Mouse (Mus musculus): ENCODE results near the gene Slc6a13. TPM values are rescaled to one million over a fixed set of nuclear protein-coding genes. Genes with fewer than 3 reads are reported as not detected.

Slc6a13 gene
- polyA plus RNA-seq, 1 experiment from 2014 or later: 0.92 TPM

- no peak for TF ChIP-seq CTCF (IDR thresholded peaks at IDR 0.05; ENCODE audit: low read depth)
- 75% methylated on average over 6 of the region's 6 CpGs for WGBS
- H3K27ac ChIP-seq (ENCODE audit: low read depth): no peak overlapping the region
- H3K4me2 ChIP-seq: no peak overlapping the region
- H3K9ac ChIP-seq: no peak overlapping the region
- H3K4me3 ChIP-seq (ENCODE audit: low read depth, low read length): no peak overlapping the region
- H3K9me3 ChIP-seq (ENCODE audit: low read depth, low read length): peaks cover 5% of the 10 kb centered on the region; the same call in 1 of the 2 replicates
- no peaks in the 10 kb centered on the region for H3K27me3 ChIP-seq (ENCODE audit: insufficient read depth, low read length)
- DNase-seq (no peak), ATAC-seq (ENCODE audit: insufficient read depth) (no peak)
- H3K4me1 ChIP-seq (ENCODE audit: insufficient read depth): no peaks in the 10 kb centered on the region
- H3K36me3 ChIP-seq (ENCODE audit: insufficient read depth): no peaks in the 10 kb centered on the region
These were observed 29.9 kb upstream of the Slc6a13 start for GRCm38 (mm10) chr6:121270156-121270555.

DNA sequence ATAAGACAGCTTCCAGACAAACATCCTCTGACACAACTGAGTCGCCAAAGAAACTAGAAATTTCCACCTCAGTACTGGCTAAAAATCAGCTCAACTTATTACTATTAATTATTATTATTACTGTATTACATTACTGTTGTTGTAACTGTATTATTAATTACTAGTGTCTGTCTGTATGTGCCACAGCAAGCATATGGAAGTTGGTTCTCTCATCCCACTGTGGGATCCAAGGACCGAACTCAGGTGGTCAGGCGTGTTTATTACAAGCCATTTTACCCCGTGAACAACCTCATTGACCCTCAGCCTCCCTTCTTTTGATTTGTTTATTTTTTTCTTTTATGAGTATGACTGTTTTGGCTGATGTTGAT, 28.3 kb upstream of the Slc6a13 start:
- H3K27ac ChIP-seq (ENCODE audit: low read depth): no peak overlapping the region
- peak overlapping the region; percentile 74 for H3K4me2 ChIP-seq
- peak overlapping the region; percentile 39; the same call in 1 of the 2 replicates for H3K4me3 ChIP-seq (ENCODE audit: low read depth, low read length)
- no peak overlapping the region for H3K9ac ChIP-seq
- ATAC-seq (ENCODE audit: insufficient read depth): no peak; the same call in 1 of the 2 replicates
- no peak for DNase-seq
- no peaks in the 10 kb centered on the region for H3K9me3 ChIP-seq (ENCODE audit: low read depth, low read length)
- WGBS: 17% methylated on average over 4 of the region's 4 CpGs
- TF ChIP-seq CTCF (IDR thresholded peaks at IDR 0.05; ENCODE audit: low read depth): no peak
- no peaks in the 10 kb centered on the region for H3K4me1 ChIP-seq (ENCODE audit: insufficient read depth)
- no peaks in the 10 kb centered on the region for H3K36me3 ChIP-seq (ENCODE audit: insufficient read depth)
- no peaks in the 10 kb centered on the region for H3K27me3 ChIP-seq (ENCODE audit: insufficient read depth, low read length)

GRCm38 (mm10) chr6:121272075-121272800, 27.8 kb upstream of the Slc6a13 start:
- 12% methylated on average over 17 of the region's 17 CpGs for WGBS
- peak overlapping the region; percentile 74 for H3K4me2 ChIP-seq
- peak overlapping the region; percentile 78 for H3K27ac ChIP-seq (ENCODE audit: low read depth)
- H3K4me3 ChIP-seq (ENCODE audit: low read depth, low read length): peak overlapping the region; percentile 39
- ATAC-seq (ENCODE audit: insufficient read depth): peak; percentile 96
- no peaks in the 10 kb centered on the region for H3K9me3 ChIP-seq (ENCODE audit: low read depth, low read length)
- 0 out of 2 replicates have a peak overlapping the region, but pooled peaks have one; percentile 3 for H3K9ac ChIP-seq
- no peaks in the 10 kb centered on the region for H3K4me1 ChIP-seq (ENCODE audit: insufficient read depth)
- H3K27me3 ChIP-seq (ENCODE audit: insufficient read depth, low read length): no peaks in the 10 kb centered on the region
- H3K36me3 ChIP-seq (ENCODE audit: insufficient read depth): no peaks in the 10 kb centered on the region
- DNase-seq: peak; percentile 98
- peak; percentile 95 for TF ChIP-seq CTCF (IDR thresholded peaks at IDR 0.05; ENCODE audit: low read depth)

- H3K4me3 ChIP-seq (ENCODE audit: low read depth, low read length): no peak overlapping the region
These were observed 25.7 kb upstream of the Slc6a13 start for GRCm38 (mm10) chr6:121274356-121274755.

GRCm38 (mm10) chr6:121284132-121284531, 15.9 kb upstream of the Slc6a13 start:
- H3K36me3 ChIP-seq (ENCODE audit: insufficient read depth): no peaks in the 10 kb centered on the region
- H3K4me3 ChIP-seq (ENCODE audit: low read depth, low read length): no peak overlapping the region
- no peak for DNase-seq
- H3K4me2 ChIP-seq: no peak overlapping the region
- TF ChIP-seq CTCF (IDR thresholded peaks at IDR 0.05; ENCODE audit: low read depth): no peak
- no peaks in the 10 kb centered on the region for H3K4me1 ChIP-seq (ENCODE audit: insufficient read depth)
- no peak for ATAC-seq (ENCODE audit: insufficient read depth)
- no peak overlapping the region for H3K27ac ChIP-seq (ENCODE audit: low read depth)
- H3K9ac ChIP-seq: no peak overlapping the region
- no peaks in the 10 kb centered on the region for H3K27me3 ChIP-seq (ENCODE audit: insufficient read depth, low read length)
- 92% methylated on average over 5 of the region's 5 CpGs for WGBS
- H3K9me3 ChIP-seq (ENCODE audit: low read depth, low read length): no peaks in the 10 kb centered on the region

More at GRCm38 (mm10) chr6:121274356-121274755, 25.7 kb upstream of the Slc6a13 start:
- no peak for ATAC-seq (ENCODE audit: insufficient read depth)
- H3K27me3 ChIP-seq (ENCODE audit: insufficient read depth, low read length): no peaks in the 10 kb centered on the region
- H3K36me3 ChIP-seq (ENCODE audit: insufficient read depth): no peaks in the 10 kb centered on the region
- no peak overlapping the region for H3K4me2 ChIP-seq
- 69% methylated on average over 3 of the region's 3 CpGs for WGBS
- peak; percentile 38; the same call in 1 of the 2 replicates for TF ChIP-seq CTCF (IDR thresholded peaks at IDR 0.05; ENCODE audit: low read depth)
- H3K9ac ChIP-seq: no peak overlapping the region
- DNase-seq: peak; percentile 69
- no peaks in the 10 kb centered on the region for H3K9me3 ChIP-seq (ENCODE audit: low read depth, low read length)
- H3K4me1 ChIP-seq (ENCODE audit: insufficient read depth): no peaks in the 10 kb centered on the region
- H3K27ac ChIP-seq (ENCODE audit: low read depth): no peak overlapping the region

DNA sequence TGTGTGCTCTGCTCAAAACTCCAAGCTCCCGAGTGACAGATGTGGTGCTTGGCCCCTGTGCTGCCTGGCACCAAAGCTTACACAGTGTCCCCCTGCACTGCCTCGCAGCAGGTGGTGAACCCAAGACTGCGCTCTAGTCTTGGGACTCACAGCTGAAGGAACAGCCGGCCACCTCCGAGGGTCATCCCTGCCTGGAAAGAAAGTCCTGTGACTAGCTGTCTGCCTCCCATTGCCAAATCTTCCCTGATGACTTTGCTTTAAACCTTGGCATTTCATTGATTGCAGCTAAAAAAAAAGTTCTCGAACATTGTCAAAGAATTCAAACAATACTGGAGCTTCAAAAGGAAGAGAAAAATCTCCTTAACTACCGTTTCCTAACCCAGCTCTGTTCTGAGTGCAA, 710 bp upstream of the Slc6a13 start:
- Histone ChIP-seq H3K4me1 (ENCODE audit: insufficient read depth) (peaks cover 4% of the 10 kb centered on the region; the same call in 1 of the 2 replicates), H3K9me3 (ENCODE audit: low read depth, low read length) (no peaks in the 10 kb centered on the region), H3K4me2 (no peak overlapping the region), H3K36me3 (ENCODE audit: insufficient read depth) (no peaks in the 10 kb centered on the region), H3K4me3 (ENCODE audit: low read depth, low read length) (no peak overlapping the region), H3K27ac (ENCODE audit: low read depth) (no peak overlapping the region), H3K27me3 (ENCODE audit: insufficient read depth, low read length) (no peaks in the 10 kb centered on the region), H3K9ac (no peak overlapping the region)
- TF ChIP-seq CTCF (IDR thresholded peaks at IDR 0.05; ENCODE audit: low read depth): no peak
- ATAC-seq (ENCODE audit: insufficient read depth) (no peak), DNase-seq (no peak)
- WGBS: 43% methylated on average over 7 of the region's 7 CpGs

DNA sequence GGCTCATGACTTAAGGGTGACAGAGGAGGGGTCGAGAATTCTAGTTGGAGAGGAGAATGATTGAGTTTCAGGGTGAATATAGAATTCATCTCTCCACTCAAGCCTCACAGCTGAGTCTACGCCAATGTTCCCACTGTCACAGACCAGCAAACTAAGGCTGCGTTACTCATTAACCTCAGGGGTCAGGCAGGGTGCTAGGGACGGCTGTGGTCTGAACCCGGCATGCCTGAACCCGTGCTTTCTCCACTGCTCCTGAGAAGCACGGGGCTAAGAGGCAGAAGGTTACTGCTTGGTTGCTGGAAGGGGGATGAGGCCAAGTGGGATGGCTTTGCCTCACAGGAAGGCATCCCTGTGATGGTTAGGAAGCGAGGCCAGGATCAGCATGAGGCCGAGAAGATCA, 477 bp downstream of the Slc6a13 start:
- Histone ChIP-seq H3K9ac (no peak overlapping the region), H3K4me3 (ENCODE audit: low read depth, low read length) (no peak overlapping the region), H3K4me2 (peak overlapping the region; percentile 50), H3K4me1 (ENCODE audit: insufficient read depth) (peaks cover 4% of the 10 kb centered on the region; the same call in 1 of the 2 replicates), H3K36me3 (ENCODE audit: insufficient read depth) (no peaks in the 10 kb centered on the region), H3K9me3 (ENCODE audit: low read depth, low read length) (no peaks in the 10 kb centered on the region), H3K27me3 (ENCODE audit: insufficient read depth, low read length) (no peaks in the 10 kb centered on the region), H3K27ac (ENCODE audit: low read depth) (no peak overlapping the region)
- ATAC-seq (ENCODE audit: insufficient read depth) (peak; percentile 36; the same call in 1 of the 2 replicates), DNase-seq (no peak)
- 31% methylated on average over 9 of the region's 9 CpGs for WGBS
- TF ChIP-seq CTCF (IDR thresholded peaks at IDR 0.05; ENCODE audit: low read depth): no peak

Measured in lung, embryonic 14.5 days (tissue).